Mouse (Mus musculus) neural tube, embryonic 12.5 days (tissue): ENCODE data around the gene Ndufs4. TPM values are rescaled to one million over a fixed set of nuclear protein-coding genes. Genes with fewer than 3 reads are reported as not detected.
"Not testable (repeated sequence)": the region's sequence is repeated elsewhere in the genome, so short reads cannot be mapped to it uniquely, and the experiment has no call there.

Experiments
- ATAC-seq: fragments of 200-750 bp; cut with Nextera tagmentation; 2 replicates; pipeline ENCODE4 v1.8.0; 2017; ENCODE audit warnings: low read depth, mild to moderate bottlenecking, moderate TSS enrichment, moderate library complexity; ENCODE audit not compliant: low FRiP score
- H3K27ac ChIP-seq: fragments of 300-500 bp; sonication (generic); 2 replicates; pipeline ENCODE4 v1.5.1; 2016
- H3K27me3 ChIP-seq: fragments of 300-500 bp; sonication (generic); replicated peaks from 2 replicates; pipeline ENCODE4 v1.6.1; 2016; ENCODE audit warnings: mild to moderate bottlenecking
- H3K36me3 ChIP-seq: fragments of 300-500 bp; sonication (generic); 2 replicates; pipeline ENCODE4 v1.6.1; 2016; ENCODE audit warnings: mild to moderate bottlenecking
- H3K4me1 ChIP-seq: fragments of 300-500 bp; sonication (generic); 2 replicates; pipeline ENCODE4 v1.6.1; 2016
- H3K4me2 ChIP-seq: fragments of 300-500 bp; sonication (generic); replicated peaks from 2 replicates; pipeline ENCODE4 v1.6.1; 2016; ENCODE audit warnings: mild to moderate bottlenecking
- H3K4me3 ChIP-seq: fragments of 300-500 bp; sonication (generic); 2 replicates; pipeline ENCODE4 v1.5.1; 2016
- H3K9ac ChIP-seq: fragments of 300-500 bp; sonication (generic); 2 replicates; pipeline ENCODE4 v1.6.1; 2016; ENCODE audit warnings: mild to moderate bottlenecking
- H3K9me3 ChIP-seq: fragments of 300-500 bp; sonication (generic); 2 replicates; pipeline ENCODE4 v1.6.1; 2016; ENCODE audit warnings: mild to moderate bottlenecking
- WGBS: fragments of 180-500 bp; shearing (Covaris S2); methylation state at CpG from one replicate; pipeline ENCODE4 v1.1.7; 2016; 5-methylcytosine and 5-hydroxymethylcytosine counted together
- polyA plus RNA-seq: library from polyadenylated mRNA; unstranded; fragments of >200 nt; fragmentation: Nextera tagmentation; extraction: Ambion mirVana; gene quantifications from 2 replicates; pipeline ENCODE4 v1.2.1, GENCODE M21; 2016

Gene Ndufs4
- polyA plus RNA-seq, 1 experiment from 2014 or later: 323 TPM

GRCm38 (mm10) chr13:114319136-114319535 is 68.9 kb downstream of the Ndufs4 start:
- no peaks in the 10 kb centered on the region for H3K27me3 ChIP-seq
- no peaks in the 10 kb centered on the region for H3K4me1 ChIP-seq
- H3K4me3 ChIP-seq: no peak overlapping the region
- ATAC-seq: no peak
- no peak overlapping the region for H3K4me2 ChIP-seq
- H3K36me3 ChIP-seq: no peaks in the 10 kb centered on the region
- H3K27ac ChIP-seq: no peak overlapping the region
- no peaks in the 10 kb centered on the region for H3K9me3 ChIP-seq
- no peak overlapping the region for H3K9ac ChIP-seq

GRCm38 (mm10) chr13:114315374-114315773 is 72.7 kb downstream of the Ndufs4 start:
- no peak overlapping the region for H3K27ac ChIP-seq
- H3K9me3 ChIP-seq: no peaks in the 10 kb centered on the region
- no peak for ATAC-seq
- no peaks in the 10 kb centered on the region for H3K27me3 ChIP-seq
- H3K36me3 ChIP-seq: no peaks in the 10 kb centered on the region; the same call in 1 of the 2 replicates
- WGBS: 97% methylated on average over 3 of the region's 3 CpGs
- no peak overlapping the region for H3K9ac ChIP-seq
- H3K4me2 ChIP-seq: no peak overlapping the region
- H3K4me3 ChIP-seq: no peak overlapping the region
- H3K4me1 ChIP-seq: no peaks in the 10 kb centered on the region

- H3K9me3 ChIP-seq: no peaks in the 10 kb centered on the region
- H3K27me3 ChIP-seq: no peaks in the 10 kb centered on the region
- no peaks in the 10 kb centered on the region; the same call in 1 of the 2 replicates for H3K36me3 ChIP-seq
- no peak for ATAC-seq
- no peak overlapping the region for H3K4me3 ChIP-seq
- no peak overlapping the region for H3K27ac ChIP-seq
- no peaks in the 10 kb centered on the region for H3K4me1 ChIP-seq
- H3K9ac ChIP-seq: no peak overlapping the region
- no peak overlapping the region for H3K4me2 ChIP-seq
- WGBS: 82% methylated on average over 3 of the region's 3 CpGs
Observed at GRCm38 (mm10) chr13:114314953-114315352, 73.1 kb downstream of the Ndufs4 start.

- Histone ChIP-seq H3K4me3 (no peak overlapping the region), H3K4me2 (no peak overlapping the region), H3K36me3 (no peaks in the 10 kb centered on the region; the same call in 1 of the 2 replicates), H3K27ac (no peak overlapping the region), H3K9ac (no peak overlapping the region), H3K4me1 (no peaks in the 10 kb centered on the region), H3K27me3 (no peaks in the 10 kb centered on the region), H3K9me3 (no peaks in the 10 kb centered on the region)
- WGBS: 94% methylated on average over 11 of the region's 11 CpGs
- ATAC-seq: no peak
Observed at GRCm38 (mm10) chr13:114310591-114310990, 77.5 kb downstream of the Ndufs4 start.

- H3K9ac ChIP-seq: no peak overlapping the region
- WGBS: 86% methylated on average over 7 of the region's 7 CpGs
Observed at GRCm38 (mm10) chr13:114304684-114305083, 83.4 kb downstream of the Ndufs4 start.

DNA sequence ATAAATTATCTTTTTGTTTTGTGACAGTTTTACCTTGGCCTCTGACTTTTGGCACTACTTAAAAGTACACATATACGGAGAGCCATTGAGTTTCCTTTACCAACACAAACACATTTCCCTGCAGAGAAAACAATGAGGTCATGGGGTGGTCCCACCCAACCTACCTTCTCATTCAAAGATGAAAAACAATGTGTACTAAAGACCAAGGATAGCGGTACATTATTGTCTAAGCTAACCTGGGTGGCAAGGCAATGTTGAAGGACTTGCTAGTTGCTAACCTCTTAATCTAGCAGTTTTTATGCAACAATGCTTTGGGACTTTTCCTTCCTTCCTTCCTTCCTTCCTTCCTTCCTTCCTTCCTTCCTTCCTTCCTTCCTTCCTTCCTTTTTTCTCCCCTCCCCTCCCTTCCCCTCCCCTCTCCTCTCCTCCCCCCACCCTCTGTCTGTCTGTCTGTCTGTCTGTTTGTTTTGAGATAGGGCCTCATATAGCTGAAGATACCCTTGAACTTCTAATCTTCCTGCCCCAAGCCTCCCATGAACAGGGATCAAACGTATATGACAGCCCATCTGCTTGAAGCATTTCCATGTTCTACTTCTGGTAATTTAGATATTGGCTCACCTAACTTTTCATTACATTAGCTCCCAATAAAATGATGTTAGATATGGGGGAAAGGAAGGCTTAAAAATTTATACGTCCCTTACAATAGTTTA is 84.4 kb downstream of the Ndufs4 start:
- H3K36me3 ChIP-seq: no peaks in the 10 kb centered on the region; the same call in 1 of the 2 replicates
- no peak overlapping the region for H3K27ac ChIP-seq
- H3K4me2 ChIP-seq: no peak overlapping the region
- no peaks in the 10 kb centered on the region for H3K27me3 ChIP-seq
- no peaks in the 10 kb centered on the region for H3K9me3 ChIP-seq
- H3K4me3 ChIP-seq: no peak overlapping the region
- no peaks in the 10 kb centered on the region for H3K4me1 ChIP-seq
- ATAC-seq: no peak
- WGBS: 82% methylated on average over 4 of the region's 4 CpGs
- H3K9ac ChIP-seq: no peak overlapping the region

More at GRCm38 (mm10) chr13:114304684-114305083, 83.4 kb downstream of the Ndufs4 start:
- Histone ChIP-seq H3K4me2 (no peak overlapping the region), H3K4me1 (no peaks in the 10 kb centered on the region), H3K4me3 (no peak overlapping the region), H3K36me3 (no peaks in the 10 kb centered on the region; the same call in 1 of the 2 replicates), H3K9me3 (no peaks in the 10 kb centered on the region), H3K27ac (no peak overlapping the region), H3K27me3 (no peaks in the 10 kb centered on the region)
- ATAC-seq: no peak

DNA sequence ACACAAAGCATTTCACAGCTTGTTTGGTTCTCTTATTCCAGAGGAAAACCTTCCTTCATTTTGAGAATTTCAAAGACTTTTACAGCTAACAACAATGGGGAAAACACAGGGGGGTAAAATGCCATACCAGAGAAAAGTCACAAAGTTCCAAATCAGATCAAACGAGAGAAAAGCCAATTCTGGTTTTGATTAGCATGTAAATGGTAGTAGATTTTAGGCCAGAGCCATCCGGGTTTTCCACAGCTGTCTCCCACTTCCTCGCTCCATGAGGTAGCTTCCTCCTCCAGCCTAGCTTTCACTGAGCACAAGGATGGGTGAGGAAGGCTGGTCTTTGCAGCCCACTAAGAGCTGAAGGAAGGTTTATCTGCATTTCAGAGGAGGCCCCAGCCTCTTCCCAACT is 90.3 kb downstream of the Ndufs4 start:
- H3K27me3 ChIP-seq: no peaks in the 10 kb centered on the region
- H3K36me3 ChIP-seq: no peaks in the 10 kb centered on the region; the same call in 1 of the 2 replicates
- no peaks in the 10 kb centered on the region for H3K9me3 ChIP-seq
- 29% methylated on average over 3 of the region's 3 CpGs for WGBS
- H3K4me2 ChIP-seq: no peak overlapping the region
- no peak for ATAC-seq
- H3K27ac ChIP-seq: no peak overlapping the region
- no peak overlapping the region for H3K9ac ChIP-seq
- H3K4me1 ChIP-seq: no peaks in the 10 kb centered on the region
- H3K4me3 ChIP-seq: no peak overlapping the region

DNA sequence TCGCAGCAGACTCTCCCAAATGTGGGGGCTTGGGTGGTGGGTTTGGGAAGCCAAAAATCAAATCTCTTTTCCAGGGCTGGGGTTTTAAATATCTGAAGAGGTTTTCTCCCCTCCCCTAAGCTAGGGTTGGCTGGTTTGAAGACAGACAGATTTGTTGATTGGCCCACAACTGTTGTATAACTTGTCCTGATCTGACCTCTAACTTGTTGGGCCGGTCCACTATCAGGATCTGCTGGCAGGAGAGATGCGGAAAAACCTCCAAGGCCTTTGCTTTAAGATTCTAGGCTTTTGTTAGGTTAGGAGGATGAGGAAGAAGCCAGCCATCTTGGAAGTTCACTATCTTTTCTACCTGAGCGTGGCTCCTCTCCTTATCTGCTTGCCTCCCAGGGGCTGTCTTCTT is 91.5 kb downstream of the Ndufs4 start:
- Histone ChIP-seq H3K36me3 (no peaks in the 10 kb centered on the region; the same call in 1 of the 2 replicates), H3K4me3 (no peak overlapping the region), H3K27ac (no peak overlapping the region), H3K9me3 (no peaks in the 10 kb centered on the region), H3K9ac (no peak overlapping the region), H3K27me3 (no peaks in the 10 kb centered on the region), H3K4me2 (no peak overlapping the region), H3K4me1 (no peaks in the 10 kb centered on the region)
- ATAC-seq: no peak
- 87% methylated on average over 4 of the region's 4 CpGs for WGBS

- no peak overlapping the region for H3K4me2 ChIP-seq
- H3K9ac ChIP-seq: no peak overlapping the region
- no peak overlapping the region for H3K27ac ChIP-seq
- H3K4me1 ChIP-seq: no peaks in the 10 kb centered on the region
- ATAC-seq: no peak
- peaks cover 15% of the 10 kb centered on the region for H3K36me3 ChIP-seq
- H3K27me3 ChIP-seq: no peaks in the 10 kb centered on the region
- 90% methylated on average over 1 of the region's 1 CpGs for WGBS
- H3K4me3 ChIP-seq: no peak overlapping the region
- no peaks in the 10 kb centered on the region for H3K9me3 ChIP-seq
Observed at GRCm38 (mm10) chr13:114289411-114289810, 98.6 kb downstream of the Ndufs4 start.

DNA sequence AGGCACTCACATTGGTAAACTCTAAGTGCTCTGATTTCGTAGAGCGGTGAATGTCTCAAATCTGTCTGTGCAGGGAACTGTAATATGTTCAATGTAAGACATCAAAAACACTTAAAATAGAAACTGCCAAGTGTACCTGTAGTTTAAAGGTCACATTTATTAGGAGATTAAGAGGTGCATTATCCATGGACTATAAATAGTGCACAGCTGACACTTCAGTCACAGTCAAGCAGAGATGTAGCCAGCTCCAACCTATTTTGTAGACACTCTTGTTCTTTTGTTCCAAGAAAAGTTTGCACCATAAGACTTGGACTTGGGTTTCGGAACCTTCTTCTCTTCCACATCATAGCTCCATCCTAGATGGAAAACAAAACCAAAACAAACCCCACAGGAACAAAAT is 99.5 kb downstream of the Ndufs4 start:
- no peak for ATAC-seq
- no peak overlapping the region for H3K27ac ChIP-seq
- peaks cover 17% of the 10 kb centered on the region for H3K36me3 ChIP-seq
- no peak overlapping the region for H3K4me3 ChIP-seq
- 98% methylated on average over 3 of the region's 3 CpGs for WGBS
- no peaks in the 10 kb centered on the region for H3K27me3 ChIP-seq
- no peak overlapping the region for H3K9ac ChIP-seq
- no peaks in the 10 kb centered on the region for H3K4me1 ChIP-seq
- H3K4me2 ChIP-seq: no peak overlapping the region
- no peaks in the 10 kb centered on the region for H3K9me3 ChIP-seq

- WGBS: 95% methylated on average over 2 of the region's 2 CpGs
- H3K27ac ChIP-seq, H3K27me3 ChIP-seq, H3K36me3 ChIP-seq, H3K9me3 ChIP-seq, H3K4me1 ChIP-seq, H3K4me3 ChIP-seq, ATAC-seq, H3K9ac ChIP-seq, H3K4me2 ChIP-seq: not testable (repeated sequence)
Observed at GRCm38 (mm10) chr13:114278690-114279089, 109.4 kb downstream of the Ndufs4 start.

DNA sequence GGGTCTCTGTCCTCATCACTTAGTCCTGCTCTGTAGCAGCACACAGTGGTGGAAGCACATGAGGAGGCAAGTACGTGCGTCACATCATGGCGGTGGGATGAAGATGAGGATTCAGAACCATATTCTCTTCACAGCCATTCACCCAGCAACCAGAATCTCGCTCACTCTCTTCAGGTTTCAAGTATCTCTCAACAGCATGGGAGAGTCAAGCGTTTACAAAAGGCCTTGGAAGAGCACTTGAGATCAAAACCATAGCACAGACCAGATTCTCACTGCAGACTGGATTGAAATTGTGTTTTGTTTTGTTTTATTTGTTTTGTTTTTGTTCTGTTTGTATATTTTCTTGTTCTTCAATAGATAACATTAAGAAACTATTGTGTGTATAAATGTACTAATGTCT is 110.8 kb downstream of the Ndufs4 start:
- no peaks in the 10 kb centered on the region for H3K4me1 ChIP-seq
- no peak overlapping the region for H3K4me3 ChIP-seq
- no peak overlapping the region for H3K4me2 ChIP-seq
- WGBS: 95% methylated on average over 5 of the region's 5 CpGs
- no peak for ATAC-seq
- no peaks in the 10 kb centered on the region for H3K27me3 ChIP-seq
- H3K36me3 ChIP-seq: no peaks in the 10 kb centered on the region
- H3K9ac ChIP-seq: no peak overlapping the region
- no peak overlapping the region for H3K27ac ChIP-seq
- H3K9me3 ChIP-seq: no peaks in the 10 kb centered on the region
